Mouse (Mus musculus): ENCODE measurements around the gene Hnrnpl.

GRCm38 (mm10) chr7:28820358-28821260 is 12.3 kb downstream of the Hnrnpl start:
- TF ChIP-seq POLR2A (IDR thresholded peaks at IDR 0.05; ENCODE audit: borderline replicate concordance, low read depth, low read length) (no peak), CTCF (IDR thresholded peaks at IDR 0.05; ENCODE audit: low read depth, low read length) (no peak)

Data from bone marrow macrophage, adult 2 months (primary cell).